Mouse (Mus musculus) heart, adult 2 months (tissue): ENCODE measurements around the gene Myo18b. TPM values are rescaled to one million over a fixed set of nuclear protein-coding genes. Genes with fewer than 3 reads are reported as not detected.

ENCODE experiments used
- DNase-seq, 2 experiments: peaks; one replicate each; pipeline ENCODE4 v3.0.0; 2021
- H3K27ac ChIP-seq: fragments of 200-600 bp; 2 replicates; pipeline ENCODE4 v1.8.1; 2022
- H3K27me3 ChIP-seq: fragments of 200-500 bp; 2 replicates; pipeline ENCODE4 v1.6.1; 2012; ENCODE audit warnings: mild to moderate bottlenecking, low read length, inconsistent platforms, mixed read lengths; ENCODE audit not compliant: control insufficient read depth, insufficient read depth
- H3K36me3 ChIP-seq: fragments of 200-500 bp; 2 replicates; pipeline ENCODE4 v1.6.1; 2012; ENCODE audit warnings: low read length, inconsistent platforms; ENCODE audit not compliant: control insufficient read depth, insufficient read depth
- H3K4me1 ChIP-seq: fragments of 200-500 bp; 2 replicates; pipeline ENCODE4 v1.6.1; 2011; ENCODE audit warnings: low read length; ENCODE audit not compliant: control insufficient read depth, insufficient read depth
- H3K4me3 ChIP-seq: fragments of 200-600 bp; 2 replicates; pipeline ENCODE4 v1.8.1; 2022
- H3K79me2 ChIP-seq: fragments of 200-500 bp; replicated peaks from 2 replicates; pipeline ENCODE4 v1.6.1; 2012; ENCODE audit warnings: mild to moderate bottlenecking, inconsistent platforms, low read length, moderate library complexity, mixed read lengths; ENCODE audit not compliant: control insufficient read depth, insufficient read depth
- H3K9ac ChIP-seq: fragments of 200-500 bp; 2 replicates; pipeline ENCODE4 v1.6.1; 2012; ENCODE audit warnings: low read depth, mild to moderate bottlenecking, control low read depth, inconsistent platforms, low read length, mixed read lengths
- CTCF ChIP-seq: fragments of 200-600 bp; IDR thresholded peaks from 2 replicates; pipeline ENCODE4 v1.8.1; 2022; ENCODE audit warnings: antibody characterized with exemption, mild to moderate bottlenecking, moderate library complexity
- EP300 ChIP-seq: fragments of 200-500 bp; IDR thresholded peaks from 2 replicates; pipeline ENCODE4 v1.6.1; 2011; ENCODE audit warnings: low read depth, low read length, control low read depth; ENCODE audit not compliant: insufficient read depth
- POLR2A ChIP-seq: fragments of 200-500 bp; IDR thresholded peaks from 2 replicates; pipeline ENCODE4 v1.6.1; 2011; ENCODE audit warnings: mild to moderate bottlenecking, low read depth, low read length, control low read depth; ENCODE audit not compliant: insufficient read depth
- WGBS: fragments of 180-500 bp; shearing (Covaris S2); methylation state at CpG from one replicate; pipeline ENCODE4 v1.1.7; 2018; 5-methylcytosine and 5-hydroxymethylcytosine counted together
- intact Hi-C: fragments of 180-260 bp; cut with DNase I; formaldehyde crosslinking; loops from one replicate; pipeline ENCODE4 v1.15.1; 2025
- polyA plus RNA-seq: library from polyadenylated mRNA; depleted of rRNA; stranded (reverse); fragments of >200 nt; gene quantifications from 2 replicates; pipeline ENCODE4 v1.2.3, GENCODE M21; 2012
- total RNA-seq, 2 experiments: library from RNA; stranded (reverse); gene quantifications; 2 replicates each; pipeline ENCODE4 v1.2.3; 2021

The Myo18b gene
- total and polyA plus RNA-seq, 3 experiments, result 74.3 to 235 (median 198) TPM

DNA sequence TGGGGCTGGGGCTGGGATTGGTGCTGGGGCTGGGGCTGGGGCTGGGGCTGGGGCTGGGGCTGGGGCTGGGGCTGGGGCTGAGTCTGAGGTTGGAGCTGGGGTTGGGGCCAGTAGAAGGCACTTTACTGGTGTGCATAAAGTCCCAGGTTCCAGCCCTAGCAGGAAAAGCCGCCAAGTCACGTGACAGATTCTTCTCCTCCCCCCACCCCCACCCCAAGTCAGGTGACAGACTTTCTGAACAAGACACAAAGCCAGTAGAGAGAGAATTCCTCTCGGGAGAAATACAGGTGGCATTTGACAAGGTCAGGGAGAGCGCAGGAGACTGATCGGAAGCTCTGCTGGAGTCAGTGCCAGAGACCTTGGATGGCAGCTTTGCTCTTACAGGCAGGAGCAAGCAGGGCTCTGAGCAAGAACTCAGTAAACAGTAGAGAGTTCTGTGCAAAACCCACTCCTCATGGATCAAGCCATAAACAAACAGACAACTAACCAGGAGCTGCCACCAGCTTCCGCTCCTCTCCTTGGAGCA, 124.7 kb downstream of the Myo18b start:
- Histone ChIP-seq H3K79me2 (no peaks in the 10 kb centered on the region), H3K36me3 (no peaks in the 10 kb centered on the region), H3K4me1 (no peaks in the 10 kb centered on the region), H3K4me3 (no peak overlapping the region), H3K27me3 (no peaks in the 10 kb centered on the region), H3K9ac (no peak overlapping the region), H3K27ac (no peak overlapping the region)
- peak in 1 of 2 experiments; percentile 30 for DNase-seq
- TF ChIP-seq POLR2A, result no peak
- no peak for TF ChIP-seq EP300
- TF ChIP-seq CTCF, result no peak
- 48% methylated on average over 6 of the region's 6 CpGs for WGBS
- intact Hi-C loops, result no loop called here

- H3K4me3 ChIP-seq, result no peak overlapping the region
- no peaks in the 10 kb centered on the region for H3K36me3 ChIP-seq
- H3K27me3 ChIP-seq, result no peaks in the 10 kb centered on the region
- no peak for TF ChIP-seq POLR2A
- no peak overlapping the region for H3K27ac ChIP-seq
- H3K4me1 ChIP-seq, result no peaks in the 10 kb centered on the region
- no peak overlapping the region for H3K9ac ChIP-seq
- H3K79me2 ChIP-seq, result no peaks in the 10 kb centered on the region
- intact Hi-C loops, result no loop called here
- 45% methylated on average over 4 of the region's 4 CpGs for WGBS
- no peak for DNase-seq
These were observed 126.4 kb downstream of the Myo18b start for GRCm38 (mm10) chr5:112769721-112770119.

GRCm38 (mm10) chr5:112769020-112769720, 127.0 kb downstream of the Myo18b start:
- H3K9ac ChIP-seq, result no peak overlapping the region
- no peak overlapping the region for H3K27ac ChIP-seq
- no peak overlapping the region for H3K4me3 ChIP-seq
- DNase-seq, result no peak
- H3K36me3 ChIP-seq, result no peaks in the 10 kb centered on the region
- no peaks in the 10 kb centered on the region for H3K79me2 ChIP-seq
- TF ChIP-seq CTCF (no peak), POLR2A (no peak), EP300 (no peak)
- H3K27me3 ChIP-seq, result no peaks in the 10 kb centered on the region
- 71% methylated on average over 11 of the region's 11 CpGs for WGBS
- intact Hi-C loops, result no loop called here
- no peaks in the 10 kb centered on the region for H3K4me1 ChIP-seq

DNA sequence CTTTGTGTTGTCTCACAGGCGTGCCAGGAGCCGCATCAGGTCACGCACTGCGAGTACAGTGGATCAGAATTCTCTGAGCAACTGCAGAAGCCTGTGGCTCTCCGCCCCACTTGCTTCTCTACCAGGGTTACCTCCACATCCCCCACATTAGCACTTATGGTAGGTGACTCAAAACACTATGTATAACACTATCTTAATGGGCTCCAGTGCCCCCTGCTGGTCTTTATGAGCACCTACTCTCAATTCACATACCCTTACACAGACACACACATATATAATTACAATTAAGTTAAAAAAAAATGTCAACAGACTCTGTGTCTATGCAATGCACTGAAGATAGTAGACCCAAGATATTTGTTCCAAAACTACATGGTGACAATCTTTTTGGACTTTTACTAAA, 127.6 kb downstream of the Myo18b start:
- TF ChIP-seq POLR2A (no peak), CTCF (peak; percentile 12; the same call in 1 of the 2 replicates)
- Histone ChIP-seq H3K27me3 (no peaks in the 10 kb centered on the region), H3K36me3 (no peaks in the 10 kb centered on the region), H3K4me1 (no peaks in the 10 kb centered on the region), H3K79me2 (no peaks in the 10 kb centered on the region), H3K9ac (no peak overlapping the region), H3K4me3 (no peak overlapping the region), H3K27ac (no peak overlapping the region)
- intact Hi-C loops, result no loop called here
- WGBS, result 94% methylated on average over 5 of the region's 5 CpGs
- DNase-seq, result no peak

GRCm38 (mm10) chr5:112761415-112762075, 134.6 kb downstream of the Myo18b start:
- Histone ChIP-seq H3K4me1 (no peaks in the 10 kb centered on the region), H3K36me3 (no peaks in the 10 kb centered on the region)

DNA sequence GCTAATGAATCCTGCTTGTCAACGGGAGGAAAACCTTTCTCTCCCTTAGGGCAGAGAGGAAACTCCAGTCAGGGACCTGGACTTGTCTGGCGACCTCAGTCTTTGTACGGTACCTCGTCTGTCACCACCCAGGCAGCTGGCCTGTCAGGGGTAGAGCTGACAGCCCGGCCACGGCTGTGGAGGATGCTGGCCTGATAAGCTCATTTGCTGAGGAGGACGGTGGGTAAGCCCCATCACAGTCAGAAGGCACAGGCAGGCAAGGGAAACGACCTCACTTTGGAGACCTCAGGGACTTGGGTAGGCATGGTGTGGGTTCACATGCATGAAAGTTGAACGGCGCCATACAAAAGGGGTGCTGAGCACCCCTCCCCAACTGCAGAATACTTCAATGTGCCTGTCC, 140.6 kb downstream of the Myo18b start:
- no peak overlapping the region for H3K9ac ChIP-seq
- TF ChIP-seq EP300 (no peak), CTCF (no peak)
- H3K4me3 ChIP-seq, result no peak overlapping the region
- WGBS, result 19% methylated on average over 10 of the region's 10 CpGs
- no peaks in the 10 kb centered on the region for H3K4me1 ChIP-seq
- H3K27me3 ChIP-seq, result no peaks in the 10 kb centered on the region
- DNase-seq, result no peak
- H3K36me3 ChIP-seq, result no peaks in the 10 kb centered on the region
- intact Hi-C loops, result no loop called here
- no peak overlapping the region for H3K27ac ChIP-seq
- H3K79me2 ChIP-seq, result no peaks in the 10 kb centered on the region

More at GRCm38 (mm10) chr5:112761415-112762075, 134.6 kb downstream of the Myo18b start:
- Histone ChIP-seq H3K27ac (no peak overlapping the region), H3K79me2 (no peaks in the 10 kb centered on the region), H3K27me3 (no peaks in the 10 kb centered on the region), H3K4me3 (no peak overlapping the region), H3K9ac (no peak overlapping the region)
- TF ChIP-seq POLR2A (no peak), CTCF (no peak), EP300 (no peak)
- intact Hi-C loops, result no loop called here
- no peak for DNase-seq
- WGBS, result 69% methylated on average over 3 of the region's 3 CpGs
